Mouse (Mus musculus): ENCODE results near the gene Tirap. TPM values are rescaled to one million over a fixed set of nuclear protein-coding genes. Genes with fewer than 3 reads are reported as not detected.
"Not testable (repeated sequence)": the region's sequence is repeated elsewhere in the genome, so short reads cannot be mapped to it uniquely, and the experiment has no call there.

Tirap gene
- polyA plus RNA-seq, 1 experiment from 2014 or later: 10.5 TPM

DNA sequence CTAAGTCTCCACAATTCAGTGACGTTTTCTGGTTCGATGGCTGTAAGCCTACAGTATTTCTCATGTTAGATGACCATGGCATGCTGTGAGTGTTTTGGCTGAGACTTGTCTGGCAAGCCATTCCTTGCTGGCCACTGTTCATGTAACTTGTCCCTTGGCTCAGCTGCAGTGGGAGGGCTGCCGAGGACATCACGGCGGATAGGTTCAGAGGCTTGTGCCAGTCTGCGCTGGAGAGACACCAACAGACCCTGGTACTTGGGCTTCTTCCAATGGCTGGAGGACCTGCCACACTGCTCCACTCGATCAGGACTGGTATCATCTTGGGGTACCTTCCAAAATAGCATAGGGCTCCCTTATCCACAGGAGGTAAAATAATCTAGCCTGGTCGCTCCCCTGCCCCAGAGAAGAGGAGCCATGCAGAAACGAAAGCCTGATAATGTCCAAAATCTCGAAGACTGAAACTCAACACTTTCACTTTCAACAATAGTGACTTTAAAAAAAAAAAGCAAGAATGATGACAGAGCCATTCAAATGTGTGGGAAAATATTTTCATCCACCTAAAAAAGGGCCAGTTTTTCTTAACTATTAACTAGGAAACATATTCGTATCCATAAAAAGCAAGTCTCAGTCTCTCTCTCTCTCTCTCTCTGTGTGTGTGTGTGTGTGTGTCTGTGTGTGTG, 36.9 kb downstream of the Tirap start:
- H3K27ac ChIP-seq: no peak overlapping the region
- no peaks in the 10 kb centered on the region for H3K27me3 ChIP-seq (replicated peaks)
- no peak overlapping the region for H3K4me2 ChIP-seq (replicated peaks)
- 95% methylated on average over 11 of the region's 11 CpGs for WGBS
- no peaks in the 10 kb centered on the region for H3K9me3 ChIP-seq
- H3K9ac ChIP-seq: no peak overlapping the region
- peaks cover 9% of the 10 kb centered on the region; the same call in 1 of the 2 replicates for H3K4me1 ChIP-seq
- no peak for ATAC-seq (ENCODE audit: low FRiP score, low read depth)
- H3K4me3 ChIP-seq: no peak overlapping the region
- 0 out of 2 replicates have a peak, but pooled peaks cover 3% of the 10 kb centered on the region for H3K36me3 ChIP-seq

DNA sequence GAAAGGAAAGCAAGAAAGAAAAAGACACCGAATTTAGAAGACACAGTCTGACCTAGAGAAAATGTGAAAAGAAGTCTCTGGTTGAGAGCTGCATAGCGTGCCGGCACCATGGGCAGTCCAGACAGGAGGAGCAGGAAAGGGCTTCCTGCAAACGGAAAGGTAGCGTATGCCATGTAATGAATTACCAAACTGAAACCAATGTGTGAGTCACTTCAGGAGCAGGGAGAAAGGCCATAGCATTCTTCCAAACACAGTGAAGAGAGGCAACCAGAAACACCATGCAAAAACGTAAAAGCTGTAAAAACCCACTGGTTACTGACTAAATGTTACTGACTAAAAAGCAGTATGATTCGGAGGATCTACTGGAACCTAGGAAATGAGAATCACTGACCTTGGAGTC, 38.4 kb downstream of the Tirap start:
- WGBS: 88% methylated on average over 7 of the region's 7 CpGs
- no peak overlapping the region for H3K4me3 ChIP-seq

DNA sequence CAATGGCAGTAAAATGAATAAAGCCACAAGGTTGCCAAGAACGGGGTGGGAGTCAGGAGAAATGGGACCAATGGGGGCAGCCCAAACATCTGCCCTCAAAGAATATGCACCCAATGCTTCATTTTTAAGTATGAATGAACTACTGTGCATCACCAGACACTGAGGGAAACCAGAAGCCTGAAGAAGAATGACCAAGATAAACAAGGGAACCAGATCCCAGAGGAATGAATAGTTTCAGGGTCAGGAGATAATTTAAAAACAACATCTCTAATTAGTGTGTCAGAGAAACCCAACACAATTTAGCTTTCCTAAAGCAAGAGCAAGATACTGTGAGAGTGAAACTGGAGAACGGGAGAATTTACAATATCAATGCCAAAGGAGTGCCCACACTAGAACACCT, 39.4 kb downstream of the Tirap start:
- WGBS: 88% methylated on average over 2 of the region's 2 CpGs
- ATAC-seq (ENCODE audit: low FRiP score, low read depth): no peak
- Histone ChIP-seq H3K27me3 (replicated peaks) (no peaks in the 10 kb centered on the region), H3K36me3 (0 out of 2 replicates have a peak, but pooled peaks cover 3% of the 10 kb centered on the region), H3K4me2 (replicated peaks) (no peak overlapping the region), H3K27ac (no peak overlapping the region), H3K4me1 (no peaks in the 10 kb centered on the region), H3K9me3 (no peaks in the 10 kb centered on the region), H3K4me3 (no peak overlapping the region), H3K9ac (no peak overlapping the region)

More for the DNA sequence above, 38.4 kb downstream of the Tirap start:
- Histone ChIP-seq H3K27me3 (replicated peaks) (no peaks in the 10 kb centered on the region), H3K4me1 (no peaks in the 10 kb centered on the region), H3K9me3 (no peaks in the 10 kb centered on the region), H3K9ac (no peak overlapping the region), H3K27ac (no peak overlapping the region), H3K36me3 (0 out of 2 replicates have a peak, but pooled peaks cover 3% of the 10 kb centered on the region), H3K4me2 (replicated peaks) (no peak overlapping the region)
- ATAC-seq (ENCODE audit: low FRiP score, low read depth): no peak

DNA sequence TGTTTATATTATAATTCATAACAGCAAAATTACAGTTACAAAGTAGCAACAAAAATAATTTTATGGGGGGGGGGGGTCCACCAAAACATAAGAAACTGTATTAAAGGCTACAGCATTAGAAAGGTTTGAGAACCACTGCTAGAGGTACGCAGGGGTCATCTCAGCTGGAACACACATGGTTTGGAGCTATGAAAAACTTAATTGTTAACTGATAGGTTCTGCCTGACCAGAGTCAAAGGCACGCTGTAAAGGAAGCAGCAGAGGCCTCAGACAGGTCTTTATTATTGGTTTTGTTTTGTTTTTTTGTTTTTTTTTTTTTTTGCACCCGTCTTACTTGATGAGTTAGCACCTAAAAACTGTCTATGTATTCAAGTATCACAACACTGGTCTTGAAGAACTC, 41.6 kb downstream of the Tirap start:
- Histone ChIP-seq H3K36me3 (0 out of 2 replicates have a peak, but pooled peaks cover 3% of the 10 kb centered on the region), H3K9me3 (no peaks in the 10 kb centered on the region), H3K4me2 (replicated peaks) (no peak overlapping the region), H3K27ac (no peak overlapping the region), H3K4me1 (no peaks in the 10 kb centered on the region), H3K4me3 (no peak overlapping the region), H3K9ac (no peak overlapping the region), H3K27me3 (replicated peaks) (no peaks in the 10 kb centered on the region)
- ATAC-seq (ENCODE audit: low FRiP score, low read depth): no peak
- 81% methylated on average over 3 of the region's 3 CpGs for WGBS

DNA sequence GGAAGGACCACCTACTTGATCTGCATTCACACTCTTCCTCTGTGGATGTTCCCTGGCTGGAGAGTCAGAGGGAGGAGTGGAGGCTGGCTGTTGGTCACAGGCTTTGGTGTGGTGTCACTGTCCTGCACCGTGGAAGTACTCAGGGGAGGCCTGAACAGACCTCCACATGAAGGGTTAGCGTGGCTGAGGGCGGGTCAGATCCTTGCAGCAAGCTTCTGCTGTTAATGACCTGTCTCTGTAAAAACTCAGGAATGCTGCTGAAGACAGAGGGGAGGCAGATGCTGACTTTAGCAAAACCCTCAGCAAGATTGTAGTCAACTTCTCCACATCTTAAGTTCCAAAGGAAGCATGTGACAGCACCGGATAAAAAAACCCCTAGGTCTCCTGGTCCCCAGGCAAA, 43.2 kb downstream of the Tirap start:
- ATAC-seq (ENCODE audit: low FRiP score, low read depth): no peak

DNA sequence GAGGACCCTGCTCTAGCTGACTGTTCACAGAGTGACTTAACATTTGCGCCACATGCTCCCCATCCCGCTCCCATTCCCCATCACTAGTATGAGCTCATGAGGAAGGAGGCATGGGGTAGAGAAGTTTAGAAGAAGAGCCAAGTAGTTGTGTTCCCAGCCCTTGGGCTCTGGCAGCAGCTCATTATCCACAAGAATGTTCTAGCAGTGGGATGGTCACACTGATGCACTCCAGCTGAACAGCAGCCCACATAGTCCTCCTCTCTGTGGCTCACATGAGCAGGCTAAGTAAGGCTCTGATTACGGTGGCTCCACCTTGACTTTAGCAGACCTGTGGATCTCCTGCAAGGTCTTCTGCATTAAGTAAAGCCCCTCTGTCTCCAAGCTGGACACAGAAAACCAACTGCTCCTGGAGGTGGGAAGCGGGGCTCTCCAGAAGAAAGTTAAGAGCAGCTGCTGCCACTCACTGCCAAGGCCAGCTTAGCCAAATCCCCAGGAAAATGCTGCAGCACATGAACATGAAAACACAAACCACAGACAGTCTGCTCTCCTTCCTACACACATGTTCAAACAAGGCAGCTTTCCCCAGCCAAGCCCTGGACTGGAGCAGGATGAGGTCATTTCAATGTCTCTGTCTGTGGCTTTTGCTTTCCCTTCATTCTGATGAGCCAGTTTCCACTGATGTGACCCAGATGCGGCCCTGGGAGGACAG, 43.9 kb downstream of the Tirap start:
- H3K27ac ChIP-seq: no peak overlapping the region
- ATAC-seq (ENCODE audit: low FRiP score, low read depth): no peak
- 98% methylated on average over 5 of the region's 5 CpGs for WGBS
- H3K9ac ChIP-seq: no peak overlapping the region
- H3K9me3 ChIP-seq: no peaks in the 10 kb centered on the region
- no peak overlapping the region for H3K4me3 ChIP-seq
- H3K36me3 ChIP-seq: no peaks in the 10 kb centered on the region
- no peak overlapping the region for H3K4me2 ChIP-seq (replicated peaks)
- no peaks in the 10 kb centered on the region for H3K4me1 ChIP-seq
- no peaks in the 10 kb centered on the region for H3K27me3 ChIP-seq (replicated peaks)

More for the DNA sequence above, 43.2 kb downstream of the Tirap start:
- no peaks in the 10 kb centered on the region for H3K36me3 ChIP-seq
- no peak overlapping the region for H3K4me3 ChIP-seq
- 86% methylated on average over 4 of the region's 4 CpGs for WGBS
- H3K4me1 ChIP-seq: no peaks in the 10 kb centered on the region
- no peak overlapping the region for H3K27ac ChIP-seq
- H3K9ac ChIP-seq: no peak overlapping the region
- H3K4me2 ChIP-seq (replicated peaks): no peak overlapping the region
- H3K27me3 ChIP-seq (replicated peaks): no peaks in the 10 kb centered on the region
- no peaks in the 10 kb centered on the region for H3K9me3 ChIP-seq

DNA sequence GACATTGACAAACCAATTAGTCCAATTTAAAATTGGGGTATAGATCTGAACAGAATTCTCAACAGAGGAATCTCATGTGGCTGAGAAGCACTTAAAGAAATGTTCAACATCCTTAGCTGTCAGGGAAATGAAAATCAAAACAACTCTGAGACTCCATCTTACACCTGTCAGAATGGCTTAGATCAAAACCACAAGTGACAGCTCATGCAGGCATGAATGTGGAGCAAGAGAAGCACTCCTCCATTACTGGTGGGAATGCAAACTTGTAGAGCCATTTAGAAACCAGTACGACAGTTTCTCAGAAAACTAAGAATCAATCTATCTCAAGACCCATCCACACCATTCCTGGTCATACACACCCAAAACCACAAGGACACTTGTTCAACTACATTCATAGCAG, 47.2 kb downstream of the Tirap start:
- Histone ChIP-seq H3K9me3 (no peaks in the 10 kb centered on the region), H3K4me2 (replicated peaks) (no peak overlapping the region), H3K4me3 (no peak overlapping the region), H3K27ac (no peak overlapping the region), H3K36me3 (no peaks in the 10 kb centered on the region), H3K27me3 (replicated peaks) (no peaks in the 10 kb centered on the region), H3K4me1 (no peaks in the 10 kb centered on the region), H3K9ac (no peak overlapping the region)
- no peak for ATAC-seq (ENCODE audit: low FRiP score, low read depth)
- WGBS: 91% methylated on average over 1 of the region's 1 CpGs

DNA sequence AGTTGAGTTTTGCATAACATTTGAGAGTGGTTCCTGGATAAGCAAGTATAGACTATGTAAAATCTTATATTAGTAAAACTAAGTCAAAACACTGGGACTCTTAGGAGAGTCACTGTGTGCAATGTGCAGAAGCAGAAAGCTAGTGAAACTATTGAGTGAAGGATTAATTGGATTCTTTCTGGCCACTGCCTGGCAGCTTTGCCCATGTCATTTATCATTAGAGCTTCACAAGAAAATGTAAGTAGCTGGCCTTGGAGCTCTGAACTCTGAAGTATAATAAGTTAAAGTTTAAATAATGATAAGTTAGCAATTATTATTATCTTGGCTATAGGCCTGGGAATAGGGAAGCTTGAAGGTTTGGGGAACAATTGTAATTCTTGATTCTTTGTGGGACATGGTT, 51.3 kb downstream of the Tirap start:
- not testable (repeated sequence) for H3K36me3 ChIP-seq; H3K27ac ChIP-seq; H3K9me3 ChIP-seq; H3K27me3 ChIP-seq (replicated peaks); H3K4me1 ChIP-seq; ATAC-seq (ENCODE audit: low FRiP score, low read depth); H3K9ac ChIP-seq; H3K4me3 ChIP-seq; H3K4me2 ChIP-seq (replicated peaks)

DNA sequence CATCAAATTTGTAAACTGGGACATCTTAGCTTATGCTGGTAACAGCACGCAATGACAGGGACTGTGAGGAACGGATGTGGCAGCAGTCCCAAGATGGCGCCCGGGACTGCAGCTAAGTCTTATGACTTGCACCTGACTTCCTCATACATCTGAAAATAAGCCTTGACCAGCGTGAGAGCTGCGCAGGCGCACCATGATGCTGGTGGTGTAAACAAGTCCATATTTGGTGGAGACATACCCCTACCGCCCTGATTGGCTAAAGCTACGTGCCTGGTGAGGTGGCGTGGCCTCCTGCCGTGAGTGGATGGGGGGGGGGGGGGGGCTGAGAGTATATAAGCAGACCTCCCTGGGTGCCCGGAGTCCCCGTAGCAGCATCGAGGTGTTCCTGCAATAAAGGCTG, 52.8 kb downstream of the Tirap start:
- not testable (repeated sequence) for ATAC-seq (ENCODE audit: low FRiP score, low read depth); H3K27ac ChIP-seq; H3K4me3 ChIP-seq; H3K36me3 ChIP-seq; H3K4me2 ChIP-seq (replicated peaks); H3K9me3 ChIP-seq; H3K9ac ChIP-seq; H3K27me3 ChIP-seq (replicated peaks); H3K4me1 ChIP-seq
- 95% methylated on average over 14 of the region's 14 CpGs for WGBS

DNA sequence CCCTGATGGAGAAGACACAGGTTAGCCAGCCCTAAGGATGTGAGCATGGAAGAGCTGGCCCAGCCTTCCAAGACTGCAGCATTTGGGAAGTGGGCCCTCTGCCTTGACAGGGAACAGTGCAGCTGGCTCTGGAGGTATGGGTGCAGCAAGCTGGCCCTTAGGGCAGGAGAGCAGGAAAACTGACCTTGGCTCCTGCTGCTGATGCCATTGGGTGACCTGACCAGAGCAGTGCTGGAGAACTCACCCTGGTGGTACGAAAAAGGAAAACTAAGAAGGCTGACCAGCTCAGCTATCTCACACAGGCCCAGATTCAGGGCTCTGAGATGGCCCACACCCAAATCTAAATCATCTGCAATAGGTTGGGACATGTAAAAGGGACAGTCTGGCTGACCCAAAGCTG, 54.3 kb downstream of the Tirap start:
- no peaks in the 10 kb centered on the region for H3K27me3 ChIP-seq (replicated peaks)
- no peak overlapping the region for H3K27ac ChIP-seq
- ATAC-seq (ENCODE audit: low FRiP score, low read depth): no peak
- no peaks in the 10 kb centered on the region for H3K36me3 ChIP-seq
- no peak overlapping the region for H3K9ac ChIP-seq
- H3K4me3 ChIP-seq: no peak overlapping the region
- no peak overlapping the region for H3K4me2 ChIP-seq (replicated peaks)
- no peaks in the 10 kb centered on the region for H3K4me1 ChIP-seq
- 70% methylated on average over 1 of the region's 1 CpGs for WGBS
- no peaks in the 10 kb centered on the region for H3K9me3 ChIP-seq

DNA sequence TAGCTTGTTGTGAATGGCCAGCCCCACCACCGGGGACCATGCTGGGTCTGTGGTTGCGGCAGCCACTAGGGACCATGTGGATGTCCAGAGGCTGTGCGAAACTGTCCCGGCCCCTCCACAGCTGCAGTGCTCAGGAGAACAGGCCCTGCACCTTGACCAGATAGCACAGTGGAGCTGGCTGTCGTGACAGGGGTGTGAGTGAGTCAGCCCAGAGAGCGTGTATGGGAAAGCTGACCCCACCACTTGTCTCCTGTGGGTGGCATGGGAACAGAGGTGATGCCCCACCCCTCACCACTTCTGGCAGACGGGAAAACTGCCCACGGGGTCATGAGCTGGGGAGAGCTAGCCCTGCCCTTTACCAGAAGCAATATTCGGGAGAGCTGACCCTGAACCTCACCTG, 55.0 kb downstream of the Tirap start:
- 93% methylated on average over 9 of the region's 9 CpGs for WGBS
- Histone ChIP-seq H3K27me3 (replicated peaks) (no peaks in the 10 kb centered on the region), H3K9ac (no peak overlapping the region), H3K9me3 (no peaks in the 10 kb centered on the region), H3K4me2 (replicated peaks) (no peak overlapping the region), H3K4me1 (no peaks in the 10 kb centered on the region), H3K36me3 (no peaks in the 10 kb centered on the region), H3K4me3 (no peak overlapping the region), H3K27ac (no peak overlapping the region)
- ATAC-seq (ENCODE audit: low FRiP score, low read depth): no peak

DNA sequence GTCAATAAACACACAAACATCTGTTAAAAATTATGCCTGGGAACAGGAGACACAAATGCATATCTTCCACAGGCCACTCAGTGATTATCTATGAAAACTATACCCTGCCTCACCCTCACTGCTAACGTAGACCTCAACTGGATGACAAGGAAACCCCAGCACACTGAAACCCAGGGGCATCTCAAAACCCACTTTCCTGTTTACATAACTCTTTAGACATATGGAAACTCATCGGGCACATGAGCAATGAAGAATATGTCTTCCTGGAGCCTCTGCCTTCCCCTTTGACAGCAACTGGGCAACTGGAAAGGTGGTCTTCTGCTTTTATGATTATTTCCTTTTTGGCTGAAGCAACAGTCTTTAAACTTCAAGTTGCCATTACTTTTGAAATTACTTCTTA, 57.9 kb downstream of the Tirap start:
- 87% methylated on average over 2 of the region's 2 CpGs for WGBS
- H3K27me3 ChIP-seq (replicated peaks): no peaks in the 10 kb centered on the region
- H3K4me1 ChIP-seq: no peaks in the 10 kb centered on the region
- no peaks in the 10 kb centered on the region for H3K9me3 ChIP-seq
- H3K4me2 ChIP-seq (replicated peaks): no peak overlapping the region
- no peaks in the 10 kb centered on the region for H3K36me3 ChIP-seq
- no peak overlapping the region for H3K27ac ChIP-seq
- no peak for ATAC-seq (ENCODE audit: low FRiP score, low read depth)
- no peak overlapping the region for H3K4me3 ChIP-seq
- no peak overlapping the region for H3K9ac ChIP-seq

DNA sequence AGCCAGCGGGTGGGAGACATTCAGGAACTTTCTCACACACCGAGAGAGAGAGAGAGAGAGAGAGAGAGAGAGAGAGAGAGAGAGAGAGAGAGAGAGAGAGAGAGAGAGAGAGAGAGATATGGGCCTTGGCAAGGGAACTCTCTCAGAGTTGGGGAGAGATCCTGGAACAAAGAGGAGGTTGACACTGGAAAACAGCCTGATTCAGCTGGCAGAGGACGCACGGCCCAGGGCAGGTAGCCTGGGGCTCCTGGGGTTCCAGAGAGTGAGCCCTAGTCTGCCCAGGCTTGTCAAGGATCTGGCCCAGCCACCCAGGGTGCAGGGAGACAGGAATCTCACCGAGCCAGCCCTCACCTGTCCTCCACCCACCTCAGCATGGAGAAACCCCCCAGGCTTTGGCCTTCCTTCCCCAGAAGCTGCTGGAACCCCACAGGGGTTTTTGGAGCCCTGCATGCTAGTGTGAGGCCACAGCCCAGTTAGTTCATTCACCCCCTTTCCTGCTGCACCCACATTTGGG, 60.8 kb downstream of the Tirap start:
- H3K27me3 ChIP-seq (replicated peaks): no peaks in the 10 kb centered on the region
- H3K4me1 ChIP-seq: no peaks in the 10 kb centered on the region
- no peak overlapping the region for H3K27ac ChIP-seq
- H3K36me3 ChIP-seq: no peaks in the 10 kb centered on the region
- WGBS: 71% methylated on average over 5 of the region's 5 CpGs
- ATAC-seq (ENCODE audit: low FRiP score, low read depth): no peak
- no peak overlapping the region for H3K4me2 ChIP-seq (replicated peaks)
- H3K9ac ChIP-seq: no peak overlapping the region
- H3K4me3 ChIP-seq: no peak overlapping the region
- no peaks in the 10 kb centered on the region for H3K9me3 ChIP-seq
